Mouse (Mus musculus) neural tube, embryonic 14.5 days (tissue): ENCODE measurements around the gene Eps8l1. TPM values are rescaled to one million over a fixed set of nuclear protein-coding genes. Genes with fewer than 3 reads are reported as not detected.

Experiments
- ATAC-seq: fragments of 200-750 bp; cut with Nextera tagmentation; 2 replicates; pipeline ENCODE4 v1.8.0; 2017; ENCODE audit warnings: low read depth, mild to moderate bottlenecking, moderate TSS enrichment, moderate library complexity
- H3K27ac ChIP-seq: fragments of 300-500 bp; sonication (generic); 2 replicates; pipeline ENCODE4 v1.5.1; 2014; ENCODE audit warnings: low read depth, mild to moderate bottlenecking, control low read depth, low read length, moderate library complexity, mixed read lengths
- H3K27me3 ChIP-seq: fragments of 300-500 bp; sonication (generic); 2 replicates; pipeline ENCODE4 v1.6.1; 2014; ENCODE audit warnings: low read length; ENCODE audit not compliant: control insufficient read depth, insufficient read depth
- H3K36me3 ChIP-seq: fragments of 300-500 bp; sonication (generic); 2 replicates; pipeline ENCODE4 v1.6.1; 2014; ENCODE audit warnings: low read length, mixed read lengths; ENCODE audit not compliant: control insufficient read depth, insufficient read depth
- H3K4me1 ChIP-seq: fragments of 300-500 bp; sonication (generic); 2 replicates; pipeline ENCODE4 v1.6.1; 2014; ENCODE audit warnings: low read length; ENCODE audit not compliant: control insufficient read depth, insufficient read depth
- H3K4me2 ChIP-seq: fragments of 300-500 bp; sonication (generic); 2 replicates; pipeline ENCODE4 v1.6.1; 2014; ENCODE audit warnings: mild to moderate bottlenecking, low read depth, low read length, control low read depth
- H3K4me3 ChIP-seq: fragments of 300-500 bp; sonication (generic); 2 replicates; pipeline ENCODE4 v1.5.1; 2014; ENCODE audit warnings: low read depth, low read length, control low read depth, mixed read lengths
- H3K9ac ChIP-seq: fragments of 300-500 bp; sonication (generic); replicated peaks from 2 replicates; pipeline ENCODE4 v1.6.1; 2014; ENCODE audit warnings: low read depth, mild to moderate bottlenecking, control low read depth, low read length, mixed read lengths
- H3K9me3 ChIP-seq: fragments of 300-500 bp; sonication (generic); 2 replicates; pipeline ENCODE4 v1.6.1; 2016; ENCODE audit warnings: low read length; ENCODE audit not compliant: control insufficient read depth
- WGBS: fragments of 180-500 bp; shearing (Covaris S2); extraction: QIAGEN DNeasy Blood & Tissue Kit; methylation state at CpG from one replicate; pipeline ENCODE4 v1.1.7; 2014; 5-methylcytosine and 5-hydroxymethylcytosine counted together
- polyA plus RNA-seq: library from polyadenylated mRNA; unstranded; fragments of >200 nt; fragmentation: Nextera tagmentation; extraction: Ambion mirVana; gene quantifications from 2 replicates; pipeline ENCODE4 v1.2.1, GENCODE M21; 2014

The Eps8l1 gene
- polyA plus RNA-seq, 1 experiment from 2014 or later: 5.9 TPM

GRCm38 (mm10) chr7:4502421-4503090, 42.1 kb downstream of the Eps8l1 start:
- Histone ChIP-seq H3K4me3 (peak overlapping the region; percentile 76), H3K27me3 (no peaks in the 10 kb centered on the region), H3K4me2 (peak overlapping the region; percentile 92), H3K4me1 (peaks cover 27% of the 10 kb centered on the region), H3K36me3 (0 out of 2 replicates have a peak, but pooled peaks cover 2% of the 10 kb centered on the region), H3K27ac (peak overlapping the region; percentile 89), H3K9me3 (no peaks in the 10 kb centered on the region), H3K9ac (no peak overlapping the region; the same call in 1 of the 2 replicates)
- 17% methylated on average over 14 of the region's 14 CpGs for WGBS
- peak; percentile 13 for ATAC-seq

DNA sequence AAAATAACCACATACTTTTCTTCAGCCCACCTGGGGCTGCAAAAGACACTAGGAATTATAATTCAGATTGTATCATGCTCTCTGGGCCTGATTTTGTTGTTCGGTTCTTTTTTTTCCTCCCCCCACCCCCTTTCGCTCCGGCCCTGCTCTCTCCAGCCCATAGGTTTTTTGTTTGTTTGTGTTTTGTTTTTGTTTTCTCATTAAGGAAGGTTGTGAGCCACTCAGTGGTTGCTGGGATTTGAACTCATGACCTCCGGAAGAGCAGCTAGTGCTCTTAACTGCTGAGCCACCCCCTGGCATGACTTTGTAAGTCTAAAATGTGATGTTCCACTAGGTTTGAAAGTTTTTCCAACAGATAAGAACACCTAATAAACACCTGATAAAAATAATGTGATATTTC, 42.6 kb downstream of the Eps8l1 start:
- no peak for ATAC-seq
- H3K4me1 ChIP-seq: peaks cover 21% of the 10 kb centered on the region
- H3K27me3 ChIP-seq: no peaks in the 10 kb centered on the region
- 81% methylated on average over 4 of the region's 4 CpGs for WGBS
- H3K4me2 ChIP-seq: no peak overlapping the region
- H3K4me3 ChIP-seq: no peak overlapping the region
- no peak overlapping the region for H3K9ac ChIP-seq
- 0 out of 2 replicates have a peak, but pooled peaks cover 2% of the 10 kb centered on the region for H3K36me3 ChIP-seq
- no peak overlapping the region for H3K27ac ChIP-seq
- no peaks in the 10 kb centered on the region for H3K9me3 ChIP-seq

GRCm38 (mm10) chr7:4503858-4504257, 43.4 kb downstream of the Eps8l1 start:
- ATAC-seq: no peak
- Histone ChIP-seq H3K27me3 (no peaks in the 10 kb centered on the region), H3K36me3 (no peaks in the 10 kb centered on the region), H3K4me3 (no peak overlapping the region), H3K9me3 (no peaks in the 10 kb centered on the region), H3K9ac (no peak overlapping the region), H3K4me2 (no peak overlapping the region), H3K4me1 (peaks cover 14% of the 10 kb centered on the region), H3K27ac (no peak overlapping the region)
- WGBS: 87% methylated on average over 5 of the region's 5 CpGs

DNA sequence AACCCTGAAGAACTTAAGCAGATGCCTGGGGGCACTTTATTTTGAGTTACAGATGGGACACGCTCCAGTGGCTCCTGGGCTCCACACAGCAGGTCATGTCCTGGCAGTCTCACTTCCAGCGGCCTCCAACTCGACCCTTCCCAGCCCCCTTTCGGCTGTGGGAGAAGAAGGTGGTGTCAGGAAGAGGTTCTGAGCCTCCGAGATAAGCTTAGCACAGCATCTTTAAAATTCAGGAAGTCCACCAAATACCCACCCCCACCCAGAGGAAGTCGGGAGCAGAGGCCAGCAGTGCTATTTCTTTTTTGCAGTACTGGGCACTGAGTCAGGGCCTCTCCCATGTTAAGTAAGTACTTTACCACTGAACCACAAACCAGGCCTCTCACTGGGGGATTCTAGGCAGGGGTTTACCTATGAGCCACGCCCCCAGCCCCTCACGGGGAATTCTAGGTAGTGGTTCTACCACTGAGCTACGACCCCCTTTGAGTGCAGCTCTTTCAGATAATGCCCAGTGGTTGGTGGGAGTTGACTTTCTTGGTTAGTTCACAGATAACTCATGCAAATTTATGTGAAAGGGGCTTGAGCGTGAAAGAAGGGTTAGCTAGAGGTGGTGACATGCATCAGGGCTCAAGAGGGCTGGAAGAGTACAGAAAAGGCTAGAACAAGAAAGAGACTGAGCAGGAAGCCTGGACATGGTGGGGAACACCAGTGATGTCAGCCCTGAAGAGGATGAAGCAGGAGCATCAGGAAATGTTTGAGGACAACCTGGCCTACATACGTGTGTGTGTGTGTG, 44.4 kb downstream of the Eps8l1 start:
- Histone ChIP-seq H3K4me1 (peaks cover 5% of the 10 kb centered on the region), H3K4me2 (no peak overlapping the region), H3K4me3 (no peak overlapping the region), H3K27me3 (no peaks in the 10 kb centered on the region), H3K9me3 (no peaks in the 10 kb centered on the region), H3K36me3 (no peaks in the 10 kb centered on the region), H3K9ac (no peak overlapping the region), H3K27ac (no peak overlapping the region)
- WGBS: 62% methylated on average over 11 of the region's 11 CpGs
- no peak for ATAC-seq

- H3K9me3 ChIP-seq: no peaks in the 10 kb centered on the region
- no peak overlapping the region for H3K9ac ChIP-seq
- H3K4me3 ChIP-seq: no peak overlapping the region
- no peaks in the 10 kb centered on the region for H3K36me3 ChIP-seq
- no peak overlapping the region for H3K4me2 ChIP-seq
- no peaks in the 10 kb centered on the region for H3K27me3 ChIP-seq
- ATAC-seq: no peak
- no peak overlapping the region for H3K27ac ChIP-seq
- no peaks in the 10 kb centered on the region for H3K4me1 ChIP-seq
- 64% methylated on average over 3 of the region's 4 CpGs for WGBS
Observed at GRCm38 (mm10) chr7:4507220-4507619, 46.7 kb downstream of the Eps8l1 start.

DNA sequence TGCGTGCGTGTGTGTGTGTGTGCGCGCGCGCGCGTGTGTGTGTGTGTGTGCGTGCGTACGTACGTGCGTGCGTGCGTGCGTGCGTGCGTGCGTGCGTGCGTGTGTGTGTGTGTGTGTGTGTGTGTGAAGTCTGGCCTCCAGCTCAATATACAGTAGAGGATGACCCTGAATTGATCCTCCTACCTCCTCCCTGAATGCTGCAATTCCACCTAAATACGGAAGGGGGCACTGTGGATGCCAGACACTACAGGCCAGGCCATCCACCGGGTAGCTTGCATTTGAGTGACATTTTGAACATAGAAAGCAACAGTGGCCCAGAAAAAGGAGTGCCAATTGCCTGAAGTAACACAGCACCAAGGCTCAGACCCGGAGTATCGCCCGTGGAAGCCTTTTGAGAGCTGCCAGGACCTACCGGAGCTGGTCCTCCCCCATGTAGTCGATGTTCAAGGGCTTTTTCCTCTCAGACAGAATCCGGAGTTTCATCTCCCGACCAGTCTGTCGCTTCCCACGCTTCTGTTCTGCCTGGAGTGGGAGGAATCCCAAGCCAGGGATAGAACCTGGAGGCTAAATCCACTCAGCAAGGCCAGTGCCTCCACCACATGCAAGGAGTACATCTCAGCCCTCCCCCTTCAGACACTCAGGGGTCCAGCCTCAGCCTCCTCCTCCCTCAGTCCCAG, 47.7 kb downstream of the Eps8l1 start:
- no peak overlapping the region for H3K4me3 ChIP-seq
- WGBS: 78% methylated on average over 32 of the region's 32 CpGs
- H3K27ac ChIP-seq: no peak overlapping the region
- no peak for ATAC-seq
- H3K9me3 ChIP-seq: no peaks in the 10 kb centered on the region
- no peak overlapping the region for H3K9ac ChIP-seq
- no peaks in the 10 kb centered on the region for H3K4me1 ChIP-seq
- no peaks in the 10 kb centered on the region for H3K36me3 ChIP-seq
- no peak overlapping the region for H3K4me2 ChIP-seq
- no peaks in the 10 kb centered on the region for H3K27me3 ChIP-seq

GRCm38 (mm10) chr7:4508739-4509116, 48.3 kb downstream of the Eps8l1 start:
- WGBS: 94% methylated on average over 8 of the region's 8 CpGs

GRCm38 (mm10) chr7:4509863-4510608, 49.6 kb downstream of the Eps8l1 start:
- no peak overlapping the region for H3K4me2 ChIP-seq
- H3K9me3 ChIP-seq: no peaks in the 10 kb centered on the region
- peak; percentile 44; the same call in 1 of the 2 replicates for ATAC-seq
- no peaks in the 10 kb centered on the region for H3K4me1 ChIP-seq
- no peaks in the 10 kb centered on the region for H3K36me3 ChIP-seq
- no peak overlapping the region for H3K27ac ChIP-seq
- WGBS: 15% methylated on average over 24 of the region's 24 CpGs
- H3K4me3 ChIP-seq: no peak overlapping the region
- H3K27me3 ChIP-seq: no peaks in the 10 kb centered on the region
- no peak overlapping the region for H3K9ac ChIP-seq

More at GRCm38 (mm10) chr7:4508739-4509116, 48.3 kb downstream of the Eps8l1 start:
- ATAC-seq: no peak
- Histone ChIP-seq H3K4me2 (no peak overlapping the region), H3K27me3 (no peaks in the 10 kb centered on the region), H3K4me3 (no peak overlapping the region), H3K9ac (no peak overlapping the region), H3K4me1 (no peaks in the 10 kb centered on the region), H3K27ac (no peak overlapping the region), H3K36me3 (no peaks in the 10 kb centered on the region), H3K9me3 (no peaks in the 10 kb centered on the region)
